Mouse (Mus musculus) intestine, embryonic 14.5 days (tissue): ENCODE data around the gene Gm42715. TPM values are rescaled to one million over a fixed set of nuclear protein-coding genes. Genes with fewer than 3 reads are reported as not detected.
A peak's percentile ranks its signal among the peaks of the same experiment; 100 is the strongest.

Source experiments
- ATAC-seq: fragments of 200-750 bp; cut with Nextera tagmentation; replicated peaks from 2 replicates; pipeline ENCODE4 v1.8.0; 2017; ENCODE audit warnings: low read depth, moderate number of reproducible peaks, moderate TSS enrichment, moderate library complexity; ENCODE audit not compliant: low FRiP score, low TSS enrichment
- DNase-seq: peaks from one replicate; pipeline ENCODE4 v3.0.0-alpha.2; 2018; ENCODE audit warnings: low spot score
- H3K27ac ChIP-seq: fragments of 300-500 bp; sonication (generic); 2 replicates; pipeline ENCODE4 v1.5.1; 2014; ENCODE audit warnings: low read depth, mild to moderate bottlenecking, control low read depth
- H3K27me3 ChIP-seq: fragments of 300-500 bp; sonication (generic); replicated peaks from 2 replicates; pipeline ENCODE4 v1.6.1; 2014; ENCODE audit warnings: low read length, control low read depth; ENCODE audit not compliant: control insufficient read depth, insufficient read depth
- H3K36me3 ChIP-seq: fragments of 300-500 bp; sonication (generic); 2 replicates; pipeline ENCODE4 v1.6.1; 2014; ENCODE audit warnings: low read length, control low read depth; ENCODE audit not compliant: control insufficient read depth, insufficient read depth
- H3K4me1 ChIP-seq: fragments of 300-500 bp; sonication (generic); replicated peaks from 2 replicates; pipeline ENCODE4 v1.6.1; 2014; ENCODE audit warnings: low read length, control low read depth, mixed read lengths; ENCODE audit not compliant: control insufficient read depth, insufficient read depth
- H3K4me2 ChIP-seq: fragments of 300-500 bp; sonication (generic); 2 replicates; pipeline ENCODE4 v1.6.1; 2014; ENCODE audit warnings: low read length
- H3K4me3 ChIP-seq: fragments of 300-500 bp; sonication (generic); 2 replicates; pipeline ENCODE4 v1.5.1; 2014; ENCODE audit warnings: low read depth, low read length, control low read depth, mixed read lengths
- H3K9ac ChIP-seq: fragments of 300-500 bp; sonication (generic); 2 replicates; pipeline ENCODE4 v1.6.1; 2014; ENCODE audit warnings: mild to moderate bottlenecking, low read length
- H3K9me3 ChIP-seq: fragments of 300-500 bp; sonication (generic); 2 replicates; pipeline ENCODE4 v1.6.1; 2016; ENCODE audit warnings: low read length, control low read depth; ENCODE audit not compliant: control insufficient read depth
- WGBS: fragments of 180-500 bp; shearing (Covaris S2); extraction: QIAGEN DNeasy Blood & Tissue Kit; methylation state at CpG from one replicate; pipeline ENCODE4 v1.1.7; 2014; 5-methylcytosine and 5-hydroxymethylcytosine counted together
- polyA plus RNA-seq: library from polyadenylated mRNA; unstranded; fragments of >200 nt; fragmentation: Nextera tagmentation; extraction: Ambion mirVana; gene quantifications from 2 replicates; pipeline ENCODE4 v1.2.1, GENCODE M21; 2014

Gm42715 gene
- polyA plus RNA-seq, 1 experiment from 2014 or later, result 18.8 TPM

- peak overlapping the region; percentile 58 for H3K4me2 ChIP-seq
- peaks cover 27% of the 10 kb centered on the region for H3K36me3 ChIP-seq
- peak; percentile 88 for ATAC-seq
- no peaks in the 10 kb centered on the region for H3K9me3 ChIP-seq
- peak overlapping the region; percentile 99 for H3K27ac ChIP-seq
- WGBS, result under 1% methylated on average over 67 of the region's 93 CpGs
- peak overlapping the region; percentile 59 for H3K4me3 ChIP-seq
- H3K9ac ChIP-seq, result peak overlapping the region; percentile 96
- peak; percentile 96 for DNase-seq
- peaks cover 8% of the 10 kb centered on the region; the same call in 1 of the 2 replicates for H3K4me1 ChIP-seq
- H3K27me3 ChIP-seq, result no peaks in the 10 kb centered on the region
Measured at GRCm38 (mm10) chr7:127512231-127513015, 7.0 kb upstream of the Gm42715 start.

DNA sequence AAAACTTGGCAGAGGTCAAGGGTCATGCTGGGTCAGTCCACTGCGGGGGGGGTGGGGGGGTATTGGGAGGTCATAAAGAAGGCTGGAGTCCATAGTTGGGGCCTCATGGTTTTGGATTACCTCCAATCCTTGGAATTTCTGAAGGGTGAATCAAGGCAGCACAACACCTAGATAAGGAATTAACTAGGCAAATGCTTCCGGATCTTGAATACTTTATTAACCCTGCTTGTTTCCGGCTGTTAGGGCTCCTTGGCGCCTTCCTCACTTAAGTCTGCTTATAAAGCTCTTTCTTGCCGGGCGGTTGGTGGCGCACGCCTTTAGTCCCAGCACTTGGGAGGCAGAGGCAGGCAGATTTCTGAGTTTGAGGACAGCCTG is 6.4 kb upstream of the Gm42715 start:
- Histone ChIP-seq H3K4me2 (peak overlapping the region; percentile 58), H3K9ac (peak overlapping the region; percentile 96), H3K4me1 (peaks cover 8% of the 10 kb centered on the region; the same call in 1 of the 2 replicates), H3K27me3 (no peaks in the 10 kb centered on the region), H3K4me3 (peak overlapping the region; percentile 59), H3K9me3 (no peaks in the 10 kb centered on the region), H3K36me3 (peaks cover 33% of the 10 kb centered on the region), H3K27ac (peak overlapping the region; percentile 99)
- WGBS, result 27% methylated on average over 8 of the region's 8 CpGs
- DNase-seq (no peak), ATAC-seq (peak; percentile 12; the same call in 1 of the 2 replicates)

- Histone ChIP-seq H3K36me3 (peaks cover 41% of the 10 kb centered on the region), H3K27ac (no peak overlapping the region), H3K4me3 (peak overlapping the region; percentile 59), H3K9ac (no peak overlapping the region), H3K4me2 (peak overlapping the region; percentile 58), H3K27me3 (no peaks in the 10 kb centered on the region), H3K4me1 (peaks cover 8% of the 10 kb centered on the region; the same call in 1 of the 2 replicates), H3K9me3 (no peaks in the 10 kb centered on the region)
- no peak for ATAC-seq
- no peak for DNase-seq
- 79% methylated on average over 3 of the region's 3 CpGs for WGBS
Measured at GRCm38 (mm10) chr7:127513781-127514180, 5.6 kb upstream of the Gm42715 start.

DNA sequence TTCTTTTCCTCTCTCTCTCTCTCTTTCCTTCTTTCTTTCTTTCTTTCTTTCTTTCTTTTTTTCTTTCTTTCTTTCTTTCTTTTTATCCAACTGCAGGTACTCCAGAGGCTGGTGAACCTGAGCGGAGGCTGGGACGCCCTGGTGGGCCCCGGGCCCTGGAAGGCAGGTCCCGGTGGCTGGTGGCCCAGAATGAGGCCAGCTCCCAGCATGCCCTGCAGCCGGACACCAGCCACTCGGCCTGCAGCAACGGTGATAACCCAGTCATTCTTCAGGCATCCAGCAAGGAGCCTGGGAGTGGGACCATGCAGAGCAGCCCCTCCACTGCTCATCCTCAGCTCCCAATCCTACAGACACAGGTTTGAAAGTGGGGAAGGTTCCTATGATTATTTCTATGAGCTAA is 3.5 kb upstream of the Gm42715 start:
- DNase-seq (no peak), ATAC-seq (no peak)
- Histone ChIP-seq H3K9ac (no peak overlapping the region), H3K4me1 (peaks cover 8% of the 10 kb centered on the region; the same call in 1 of the 2 replicates), H3K4me3 (no peak overlapping the region), H3K27me3 (no peaks in the 10 kb centered on the region), H3K9me3 (no peaks in the 10 kb centered on the region), H3K4me2 (no peak overlapping the region), H3K36me3 (peaks cover 59% of the 10 kb centered on the region), H3K27ac (no peak overlapping the region)
- 85% methylated on average over 7 of the region's 7 CpGs for WGBS

GRCm38 (mm10) chr7:127516344-127516743 is 3.0 kb upstream of the Gm42715 start:
- DNase-seq (no peak), ATAC-seq (no peak)
- Histone ChIP-seq H3K9me3 (no peaks in the 10 kb centered on the region), H3K27me3 (no peaks in the 10 kb centered on the region), H3K9ac (no peak overlapping the region), H3K4me1 (peaks cover 6% of the 10 kb centered on the region; the same call in 1 of the 2 replicates), H3K36me3 (peaks cover 64% of the 10 kb centered on the region), H3K27ac (no peak overlapping the region), H3K4me2 (no peak overlapping the region), H3K4me3 (no peak overlapping the region)
- 97% methylated on average over 6 of the region's 7 CpGs for WGBS

DNA sequence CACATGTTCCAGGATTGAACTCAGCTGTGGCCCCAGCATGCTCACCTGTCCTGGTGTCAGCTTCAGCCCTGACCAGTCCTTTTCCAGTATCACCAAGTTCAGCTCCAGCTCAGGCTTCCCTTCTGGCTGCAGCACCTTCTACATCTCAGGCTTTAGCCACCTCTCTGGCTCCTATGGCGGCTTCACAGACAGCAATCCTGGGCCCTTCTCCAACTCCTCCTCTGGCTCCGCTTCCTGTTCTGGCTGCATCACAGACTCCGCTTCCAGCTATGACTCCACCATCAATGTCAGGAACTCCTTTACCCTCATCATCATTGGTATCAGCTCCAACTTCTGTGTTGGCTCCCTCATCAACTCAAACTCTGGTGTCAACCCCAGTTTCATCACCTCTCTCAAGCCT is 22.3 kb downstream of the Gm42715 start:
- Histone ChIP-seq H3K4me1 (no peaks in the 10 kb centered on the region), H3K4me3 (no peak overlapping the region), H3K27ac (no peak overlapping the region), H3K27me3 (no peaks in the 10 kb centered on the region), H3K9me3 (no peaks in the 10 kb centered on the region), H3K4me2 (no peak overlapping the region), H3K9ac (no peak overlapping the region), H3K36me3 (peaks cover 98% of the 10 kb centered on the region)
- WGBS, result 97% methylated on average over 3 of the region's 3 CpGs
- no peak for DNase-seq
- ATAC-seq, result no peak

GRCm38 (mm10) chr7:127549116-127549835 is 29.9 kb downstream of the Gm42715 start:
- Histone ChIP-seq H3K9ac (no peak overlapping the region), H3K4me2 (no peak overlapping the region), H3K27me3 (no peaks in the 10 kb centered on the region), H3K4me3 (no peak overlapping the region), H3K27ac (no peak overlapping the region), H3K4me1 (no peaks in the 10 kb centered on the region), H3K36me3 (peaks cover 87% of the 10 kb centered on the region), H3K9me3 (no peaks in the 10 kb centered on the region)
- WGBS, result 89% methylated on average over 15 of the region's 15 CpGs
- DNase-seq (no peak), ATAC-seq (no peak)

- Histone ChIP-seq H3K9me3 (no peaks in the 10 kb centered on the region), H3K36me3 (peaks cover 87% of the 10 kb centered on the region), H3K4me1 (no peaks in the 10 kb centered on the region), H3K27ac (no peak overlapping the region), H3K27me3 (no peaks in the 10 kb centered on the region), H3K4me2 (no peak overlapping the region), H3K4me3 (no peak overlapping the region), H3K9ac (no peak overlapping the region)
- 96% methylated on average over 8 of the region's 8 CpGs for WGBS
- ATAC-seq (no peak), DNase-seq (no peak)
Measured at GRCm38 (mm10) chr7:127551558-127551957, 32.2 kb downstream of the Gm42715 start.
